Mouse (Mus musculus): ENCODE results near the gene Rpap1. TPM values are rescaled to one million over a fixed set of nuclear protein-coding genes. Genes with fewer than 3 reads are reported as not detected.

Gene Rpap1
- polyA plus RNA-seq, 1 experiment from 2014 or later, result 15.7 TPM

GRCm38 (mm10) chr2:119747554-119747953 is 39.8 kb downstream of the Rpap1 start:
- WGBS, result 79% methylated on average over 7 of the region's 7 CpGs

GRCm38 (mm10) chr2:119745281-119745680 is 42.1 kb downstream of the Rpap1 start:
- H3K9ac ChIP-seq (replicated peaks; ENCODE audit: low read depth, low read length), result no peak overlapping the region
- no peak overlapping the region for H3K4me2 ChIP-seq (ENCODE audit: low read depth, low read length)
- H3K4me1 ChIP-seq (ENCODE audit: control insufficient read depth, insufficient read depth, low read length), result peaks cover 21% of the 10 kb centered on the region
- peaks cover 36% of the 10 kb centered on the region for H3K27me3 ChIP-seq (ENCODE audit: control insufficient read depth, insufficient read depth, low read length)
- no peak overlapping the region for H3K27ac ChIP-seq (ENCODE audit: low read depth, low read length)
- H3K36me3 ChIP-seq (ENCODE audit: control insufficient read depth, insufficient read depth, low read length), result no peaks in the 10 kb centered on the region
- WGBS, result 7% methylated on average over 1 of the region's 1 CpGs
- no peaks in the 10 kb centered on the region for H3K9me3 ChIP-seq (ENCODE audit: control insufficient read depth, low read length)
- H3K4me3 ChIP-seq (ENCODE audit: low read depth, low read length), result no peak overlapping the region
- ATAC-seq (ENCODE audit: low read depth), result no peak

More at GRCm38 (mm10) chr2:119747554-119747953, 39.8 kb downstream of the Rpap1 start:
- Histone ChIP-seq H3K4me1 (ENCODE audit: control insufficient read depth, insufficient read depth, low read length) (peaks cover 13% of the 10 kb centered on the region), H3K27me3 (ENCODE audit: control insufficient read depth, insufficient read depth, low read length) (peaks cover 25% of the 10 kb centered on the region), H3K36me3 (ENCODE audit: control insufficient read depth, insufficient read depth, low read length) (no peaks in the 10 kb centered on the region), H3K27ac (ENCODE audit: low read depth, low read length) (no peak overlapping the region), H3K4me2 (ENCODE audit: low read depth, low read length) (no peak overlapping the region), H3K9me3 (ENCODE audit: control insufficient read depth, low read length) (no peaks in the 10 kb centered on the region), H3K4me3 (ENCODE audit: low read depth, low read length) (no peak overlapping the region), H3K9ac (replicated peaks; ENCODE audit: low read depth, low read length) (no peak overlapping the region)
- no peak for ATAC-seq (ENCODE audit: low read depth)

- 4% methylated on average over 46 of the region's 46 CpGs for WGBS
- Histone ChIP-seq H3K36me3 (ENCODE audit: control insufficient read depth, insufficient read depth, low read length) (no peaks in the 10 kb centered on the region), H3K4me1 (ENCODE audit: control insufficient read depth, insufficient read depth, low read length) (peaks cover 21% of the 10 kb centered on the region), H3K4me3 (ENCODE audit: low read depth, low read length) (0 out of 2 replicates have a peak overlapping the region, but pooled peaks have one; percentile 13), H3K27me3 (ENCODE audit: control insufficient read depth, insufficient read depth, low read length) (peaks cover 36% of the 10 kb centered on the region), H3K4me2 (ENCODE audit: low read depth, low read length) (peak overlapping the region; percentile 14; the same call in 1 of the 2 replicates), H3K9me3 (ENCODE audit: control insufficient read depth, low read length) (no peaks in the 10 kb centered on the region), H3K27ac (ENCODE audit: low read depth, low read length) (no peak overlapping the region), H3K9ac (replicated peaks; ENCODE audit: low read depth, low read length) (no peak overlapping the region)
- ATAC-seq (ENCODE audit: low read depth), result peak; percentile 17; the same call in 1 of the 2 replicates
Observed at GRCm38 (mm10) chr2:119744163-119745111, 42.9 kb downstream of the Rpap1 start.

- Histone ChIP-seq H3K9ac (replicated peaks; ENCODE audit: low read depth, low read length) (no peak overlapping the region), H3K4me2 (ENCODE audit: low read depth, low read length) (no peak overlapping the region), H3K4me3 (ENCODE audit: low read depth, low read length) (no peak overlapping the region), H3K4me1 (ENCODE audit: control insufficient read depth, insufficient read depth, low read length) (peaks cover 21% of the 10 kb centered on the region), H3K36me3 (ENCODE audit: control insufficient read depth, insufficient read depth, low read length) (no peaks in the 10 kb centered on the region), H3K9me3 (ENCODE audit: control insufficient read depth, low read length) (no peaks in the 10 kb centered on the region), H3K27me3 (ENCODE audit: control insufficient read depth, insufficient read depth, low read length) (peaks cover 36% of the 10 kb centered on the region), H3K27ac (ENCODE audit: low read depth, low read length) (no peak overlapping the region)
- WGBS, result 5% methylated on average over 22 of the region's 22 CpGs
- no peak for ATAC-seq (ENCODE audit: low read depth)
Observed at GRCm38 (mm10) chr2:119743808-119744162, 43.6 kb downstream of the Rpap1 start.

GRCm38 (mm10) chr2:119743176-119743807 is 44.0 kb downstream of the Rpap1 start:
- 8% methylated on average over 24 of the region's 31 CpGs for WGBS
- no peaks in the 10 kb centered on the region for H3K36me3 ChIP-seq (ENCODE audit: control insufficient read depth, insufficient read depth, low read length)
- H3K4me1 ChIP-seq (ENCODE audit: control insufficient read depth, insufficient read depth, low read length), result peaks cover 21% of the 10 kb centered on the region
- H3K4me3 ChIP-seq (ENCODE audit: low read depth, low read length), result peak overlapping the region; percentile 48
- H3K27ac ChIP-seq (ENCODE audit: low read depth, low read length), result no peak overlapping the region
- H3K9ac ChIP-seq (replicated peaks; ENCODE audit: low read depth, low read length), result no peak overlapping the region; the same call in 1 of the 2 replicates
- peak overlapping the region; percentile 95 for H3K4me2 ChIP-seq (ENCODE audit: low read depth, low read length)
- H3K27me3 ChIP-seq (ENCODE audit: control insufficient read depth, insufficient read depth, low read length), result peaks cover 36% of the 10 kb centered on the region
- no peak for ATAC-seq (ENCODE audit: low read depth)
- no peaks in the 10 kb centered on the region for H3K9me3 ChIP-seq (ENCODE audit: control insufficient read depth, low read length)

- Histone ChIP-seq H3K4me3 (ENCODE audit: low read depth, low read length) (peak overlapping the region; percentile 48), H3K4me1 (ENCODE audit: control insufficient read depth, insufficient read depth, low read length) (peaks cover 21% of the 10 kb centered on the region), H3K27ac (ENCODE audit: low read depth, low read length) (no peak overlapping the region), H3K9me3 (ENCODE audit: control insufficient read depth, low read length) (no peaks in the 10 kb centered on the region), H3K27me3 (ENCODE audit: control insufficient read depth, insufficient read depth, low read length) (peaks cover 36% of the 10 kb centered on the region), H3K9ac (replicated peaks; ENCODE audit: low read depth, low read length) (peak overlapping the region; percentile 46), H3K36me3 (ENCODE audit: control insufficient read depth, insufficient read depth, low read length) (no peaks in the 10 kb centered on the region), H3K4me2 (ENCODE audit: low read depth, low read length) (peak overlapping the region; percentile 95)
- WGBS, result 1% methylated on average over 54 of the region's 70 CpGs
- ATAC-seq (ENCODE audit: low read depth), result peak; percentile 35; the same call in 1 of the 2 replicates
Observed at GRCm38 (mm10) chr2:119742461-119743175, 44.7 kb downstream of the Rpap1 start.

- peak; percentile 72 for ATAC-seq (ENCODE audit: low read depth)
- H3K36me3 ChIP-seq (ENCODE audit: control insufficient read depth, insufficient read depth, low read length), result no peaks in the 10 kb centered on the region
- WGBS, result under 1% methylated on average over 41 of the region's 53 CpGs
- H3K27ac ChIP-seq (ENCODE audit: low read depth, low read length), result no peak within 1 kb of the TSS
- H3K4me1 ChIP-seq (ENCODE audit: control insufficient read depth, insufficient read depth, low read length), result peaks cover 21% of the 10 kb centered on the region
- H3K27me3 ChIP-seq (ENCODE audit: control insufficient read depth, insufficient read depth, low read length), result peaks cover 36% of the 10 kb centered on the region
- peak within 1 kb of the TSS; percentile 95 for H3K4me2 ChIP-seq (ENCODE audit: low read depth, low read length)
- H3K9me3 ChIP-seq (ENCODE audit: control insufficient read depth, low read length), result no peaks in the 10 kb centered on the region
- peak within 1 kb of the TSS; percentile 48 for H3K4me3 ChIP-seq (ENCODE audit: low read depth, low read length)
- H3K9ac ChIP-seq (replicated peaks; ENCODE audit: low read depth, low read length), result peak within 1 kb of the TSS; percentile 46
Observed at GRCm38 (mm10) chr2:119741581-119742411, 45.5 kb downstream of the Rpap1 start, which contains the start of gene Itpka. Gene Itpka (plus strand): TSS chr2:119742337.

- Histone ChIP-seq H3K27ac (ENCODE audit: low read depth, low read length) (no peak overlapping the region), H3K4me3 (ENCODE audit: low read depth, low read length) (no peak overlapping the region), H3K4me2 (ENCODE audit: low read depth, low read length) (no peak overlapping the region), H3K36me3 (ENCODE audit: control insufficient read depth, insufficient read depth, low read length) (no peaks in the 10 kb centered on the region), H3K27me3 (ENCODE audit: control insufficient read depth, insufficient read depth, low read length) (peaks cover 34% of the 10 kb centered on the region), H3K4me1 (ENCODE audit: control insufficient read depth, insufficient read depth, low read length) (peaks cover 21% of the 10 kb centered on the region), H3K9ac (replicated peaks; ENCODE audit: low read depth, low read length) (no peak overlapping the region), H3K9me3 (ENCODE audit: control insufficient read depth, low read length) (no peaks in the 10 kb centered on the region)
- 22% methylated on average over 2 of the region's 2 CpGs for WGBS
- no peak for ATAC-seq (ENCODE audit: low read depth)
Observed at GRCm38 (mm10) chr2:119740567-119740966, 46.8 kb downstream of the Rpap1 start.
